Mouse (Mus musculus): ENCODE measurements around the gene Hnf1b.

Gene Hnf1b

GRCm38 (mm10) chr11:83853221-83853792 lies 3.4 kb downstream of the Hnf1b start:
- DNase-seq = no peak

GRCm38 (mm10) chr11:83854091-83854490 lies 4.2 kb downstream of the Hnf1b start:
- DNase-seq = no peak

GRCm38 (mm10) chr11:83854707-83855106 lies 4.8 kb downstream of the Hnf1b start:
- DNase-seq = no peak

DNA sequence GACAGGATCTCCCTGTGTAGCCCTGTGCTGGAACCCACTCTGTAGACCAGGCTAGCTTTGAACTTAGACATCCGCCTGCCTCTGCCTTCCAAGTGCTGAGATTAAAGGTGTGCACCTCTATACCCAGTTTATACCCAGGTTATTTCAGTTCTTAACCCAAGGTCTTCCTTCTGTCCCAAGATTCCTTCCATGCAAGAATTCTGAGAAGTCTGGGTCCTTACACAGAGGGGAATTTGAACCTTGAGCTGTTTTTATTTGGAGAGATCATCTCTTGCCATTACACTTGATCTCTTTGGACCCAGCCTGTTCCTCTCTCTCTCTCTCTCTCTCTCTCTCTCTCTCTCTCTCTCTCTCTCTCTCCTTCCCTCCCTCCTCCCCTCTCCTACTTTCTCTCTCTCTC lies 7.4 kb downstream of the Hnf1b start:
- no peak for DNase-seq

DNA sequence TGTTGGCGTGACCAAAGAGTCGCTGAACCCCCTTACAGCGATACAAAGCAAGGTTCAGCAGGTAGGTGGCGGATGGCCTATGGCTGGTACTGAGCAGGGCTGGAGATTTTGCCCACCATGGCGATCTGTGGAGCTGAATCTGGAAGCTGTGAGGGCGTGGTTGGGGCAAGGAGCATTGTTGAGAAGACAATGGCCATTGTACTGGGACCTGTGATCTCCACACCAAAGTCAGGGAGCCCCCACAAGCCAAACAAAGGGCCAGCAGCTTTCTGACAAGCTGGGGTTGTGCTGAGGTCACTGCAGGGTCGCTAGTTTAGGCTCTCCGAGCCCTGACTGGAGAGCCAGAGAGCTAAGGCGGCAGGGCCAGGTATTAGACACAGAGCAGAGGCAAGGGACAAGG lies 15.4 kb downstream of the Hnf1b start:
- DNase-seq = no peak

DNA sequence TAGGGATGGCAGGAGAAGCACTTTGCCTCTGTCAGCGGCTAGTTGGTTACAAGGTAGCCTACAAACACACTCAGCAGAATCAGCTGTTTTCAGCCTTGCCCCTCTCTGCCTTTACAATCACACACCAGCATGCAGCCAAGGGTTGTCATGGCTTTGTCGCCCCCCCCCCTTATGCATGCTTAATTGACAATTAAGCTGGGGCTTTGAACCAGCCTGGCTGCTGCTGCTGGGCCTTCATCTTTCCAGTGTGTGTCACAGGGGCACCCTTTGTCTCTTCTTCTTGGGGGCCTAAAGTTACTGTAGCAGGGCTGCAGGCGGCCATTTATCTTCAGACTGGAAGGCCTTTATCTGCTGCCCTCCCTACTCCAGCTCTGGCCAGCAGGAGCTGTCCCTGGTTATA lies 17.7 kb downstream of the Hnf1b start:
- DNase-seq = no peak

- no peak for DNase-seq
Measured at GRCm38 (mm10) chr11:83869147-83869546, 19.3 kb downstream of the Hnf1b start.

- DNase-seq = no peak
Measured at GRCm38 (mm10) chr11:83869686-83870085, 19.8 kb downstream of the Hnf1b start.

- no peak for DNase-seq
Measured at GRCm38 (mm10) chr11:83871780-83872554, 22.1 kb downstream of the Hnf1b start.

- DNase-seq = no peak
Measured at GRCm38 (mm10) chr11:83873509-83873908, 23.6 kb downstream of the Hnf1b start.

DNA sequence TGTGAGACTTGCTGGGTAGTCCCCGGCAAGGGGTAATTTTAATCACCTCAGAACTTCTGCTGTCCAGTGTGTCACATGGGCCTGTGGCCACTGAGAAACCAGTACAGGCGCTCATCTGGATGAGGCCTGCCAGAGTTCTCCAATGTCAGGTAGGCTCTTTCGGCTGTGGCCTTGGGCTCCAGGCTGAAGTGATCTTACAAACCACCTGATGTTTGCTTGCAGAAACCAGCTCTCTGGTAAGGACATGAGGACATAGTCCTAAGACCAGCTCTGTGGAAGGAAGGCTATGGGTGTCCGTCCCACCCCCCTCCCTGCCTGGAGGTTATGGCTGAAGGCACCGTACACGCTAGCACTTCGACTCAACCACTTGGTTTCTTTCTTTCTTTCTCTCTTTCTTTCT lies 26.8 kb downstream of the Hnf1b start:
- DNase-seq = no peak

DNA sequence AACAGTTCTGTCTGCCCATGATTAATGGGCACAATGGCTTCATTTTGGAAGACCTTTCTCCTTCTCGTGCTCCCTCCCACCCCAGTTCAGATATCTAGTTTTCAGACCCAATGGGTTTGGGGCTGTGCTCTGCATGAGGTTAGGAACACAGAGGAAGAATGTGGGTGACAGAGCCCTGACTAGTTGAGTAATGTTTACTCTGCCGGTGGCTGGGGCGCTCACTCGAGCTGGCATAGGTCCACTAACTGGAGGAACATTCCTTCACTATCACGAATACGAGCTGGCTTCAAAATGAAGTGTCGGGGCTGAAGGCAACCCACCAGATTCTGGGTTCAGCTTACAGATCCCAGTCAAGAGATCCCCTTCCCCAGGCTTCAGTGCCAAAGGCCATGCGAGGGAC lies 27.9 kb downstream of the Hnf1b start:
- DNase-seq = no peak

DNA sequence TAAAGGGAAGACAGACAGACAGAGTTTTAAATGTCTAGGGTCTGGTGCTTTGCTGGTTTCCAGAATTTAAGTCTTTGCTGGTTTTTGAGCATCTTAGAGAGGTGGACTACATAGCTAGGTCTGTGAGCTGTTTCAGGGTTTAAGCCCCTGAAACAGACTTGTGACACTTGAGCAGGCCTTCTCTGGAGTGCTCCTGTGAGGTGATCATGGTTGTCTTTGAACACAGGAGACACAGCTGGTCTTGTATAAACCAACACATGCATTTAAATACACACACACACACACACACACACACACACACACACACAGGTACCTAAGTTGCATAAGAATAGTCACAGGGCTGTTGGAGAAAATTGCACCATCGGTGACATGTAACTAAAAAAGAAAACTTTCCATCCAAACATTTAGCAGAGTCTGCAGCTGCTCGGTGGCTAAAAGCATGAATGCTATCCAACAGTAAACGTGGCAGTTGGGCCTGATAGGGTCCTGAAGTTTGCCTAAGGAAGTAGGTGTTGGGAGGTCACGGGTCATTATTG lies 28.6 kb downstream of the Hnf1b start:
- no peak for DNase-seq

DNA sequence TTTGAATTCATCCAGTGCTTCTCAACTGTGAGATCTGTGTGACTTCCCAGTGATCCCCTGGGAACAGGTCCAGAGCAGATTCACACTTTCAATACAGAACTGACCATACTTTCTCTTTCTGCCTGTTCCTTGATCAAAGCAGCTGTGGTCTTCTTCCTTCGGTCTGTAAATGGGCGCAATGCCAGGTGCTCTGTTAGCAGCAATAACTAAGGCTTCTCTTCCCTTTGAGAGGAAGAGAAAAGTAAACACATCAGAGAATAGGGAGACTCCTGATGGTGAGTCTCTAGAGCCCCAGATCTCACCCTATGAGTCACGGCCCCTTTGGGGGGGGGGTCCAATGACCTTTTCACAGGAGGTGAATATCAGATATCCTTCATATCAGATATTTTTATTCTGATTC lies 29.3 kb downstream of the Hnf1b start:
- no peak for DNase-seq

DNA sequence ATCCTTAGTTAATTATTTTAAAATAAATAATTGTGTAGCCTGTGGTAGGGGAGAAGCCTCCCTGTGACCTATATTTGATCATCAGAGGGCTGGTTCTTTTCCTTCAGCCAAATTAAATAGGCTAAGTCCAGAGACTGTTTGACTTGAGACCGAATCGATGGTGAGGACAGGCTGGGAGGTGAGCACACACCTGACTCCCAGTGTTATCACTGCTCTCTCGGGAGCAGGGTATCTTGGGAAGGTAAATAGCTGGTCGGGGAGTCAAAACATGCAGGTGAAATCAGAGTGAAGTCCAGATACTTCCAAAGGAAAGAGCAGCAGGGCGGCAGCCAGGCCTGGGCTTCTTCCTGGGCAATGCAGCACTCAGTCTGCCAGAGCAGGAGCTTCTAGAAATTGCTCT lies 31.6 kb downstream of the Hnf1b start:
- no peak for DNase-seq

DNA sequence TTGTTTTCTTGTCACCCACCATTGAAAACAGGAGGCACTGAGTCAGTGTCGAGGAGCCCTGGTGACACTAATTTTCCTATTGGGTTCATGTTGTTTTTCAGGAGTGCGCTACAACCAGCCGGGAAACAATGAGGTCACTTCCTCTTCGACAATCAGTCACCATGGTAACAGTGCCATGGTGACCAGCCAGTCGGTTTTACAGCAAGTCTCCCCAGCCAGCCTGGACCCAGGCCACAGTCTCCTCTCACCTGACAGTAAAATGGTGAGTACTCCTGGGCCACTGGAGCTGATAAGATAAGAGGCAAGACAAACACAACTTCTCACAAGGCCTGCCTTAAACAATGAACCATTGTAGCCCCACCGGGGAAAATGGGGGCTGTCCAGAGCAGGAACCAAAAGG lies 32.7 kb downstream of the Hnf1b start:
- DNase-seq = no peak

DNA sequence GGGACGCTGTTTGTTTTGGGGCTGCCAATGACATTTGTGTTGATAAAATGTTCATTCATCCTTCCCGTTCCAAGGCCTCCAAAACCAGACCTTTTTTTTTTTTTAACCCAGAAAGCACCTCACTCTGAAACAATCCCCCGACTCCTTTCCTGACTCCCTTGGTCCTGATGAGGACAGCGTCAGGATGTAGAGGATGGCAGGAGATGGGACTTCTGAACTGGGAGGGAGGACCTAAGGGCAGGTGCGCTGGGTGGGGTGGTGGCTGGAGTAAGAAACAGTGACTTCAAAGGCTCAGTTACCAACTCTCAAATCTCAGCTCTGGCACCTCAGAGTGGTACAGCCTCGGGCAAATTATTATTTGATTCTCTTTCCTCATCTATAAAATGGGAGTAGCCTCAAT lies 33.2 kb downstream of the Hnf1b start:
- no peak for DNase-seq

DNA sequence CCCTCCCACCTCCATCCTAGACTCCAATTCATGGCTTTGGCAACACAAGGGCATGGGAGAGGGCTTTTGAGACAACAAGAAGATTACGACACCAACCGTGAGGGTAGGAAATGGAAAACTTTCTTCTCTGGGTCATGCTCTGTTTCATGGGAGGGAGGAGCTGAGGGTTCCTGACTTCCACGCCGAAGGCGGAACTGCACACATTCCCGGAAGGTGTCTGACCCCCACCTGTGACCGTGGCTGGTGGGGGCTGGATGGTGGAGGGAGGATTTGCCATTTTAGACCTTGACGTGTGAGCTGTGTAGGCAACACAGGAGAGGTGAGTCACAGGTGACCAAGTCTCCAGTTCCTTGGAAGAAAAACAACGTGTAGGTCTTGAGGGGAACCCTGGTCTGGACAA lies 33.9 kb downstream of the Hnf1b start:
- DNase-seq = no peak

GRCm38 (mm10) chr11:83885175-83885574 lies 35.3 kb downstream of the Hnf1b start:
- DNase-seq = no peak

DNA sequence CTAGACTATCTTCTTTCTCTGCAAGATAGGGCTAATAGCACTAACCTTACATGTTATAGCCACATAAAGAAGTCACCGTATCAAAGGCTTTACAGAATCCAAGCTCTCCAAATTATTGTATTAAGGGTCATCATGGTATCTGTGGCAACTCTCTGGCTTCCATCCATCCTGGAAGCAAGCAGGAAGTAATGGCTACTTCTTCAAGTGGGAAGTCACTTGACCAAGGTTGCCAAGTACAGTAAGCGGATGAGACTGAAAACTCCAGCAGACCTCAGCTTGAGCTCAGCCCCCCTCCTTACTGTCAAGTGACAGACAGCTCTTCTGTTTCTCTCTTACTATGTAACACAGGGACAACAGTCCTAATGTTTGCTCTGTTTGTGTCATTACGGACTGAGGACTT lies 36.9 kb downstream of the Hnf1b start:
- DNase-seq = no peak

DNA sequence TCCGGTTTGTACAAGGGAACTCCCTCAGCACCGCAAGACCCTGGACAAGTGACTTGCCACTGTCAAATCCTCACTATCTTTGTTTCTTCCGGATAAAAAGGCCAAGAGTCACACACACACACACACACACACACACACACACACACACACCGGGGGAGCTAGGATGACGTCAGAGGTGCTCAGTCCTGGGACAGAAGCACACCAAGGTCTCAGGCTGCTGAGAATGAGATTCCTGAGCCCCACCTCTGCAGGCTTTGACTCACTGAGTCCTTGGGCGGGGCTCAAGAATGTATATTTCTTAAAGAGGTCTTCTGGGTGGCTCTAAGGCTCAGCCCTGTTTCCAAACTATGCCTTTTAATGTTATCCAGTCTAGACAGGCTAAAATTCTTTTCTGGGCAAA lies 41.5 kb downstream of the Hnf1b start:
- DNase-seq = no peak

GRCm38 (mm10) chr11:83893325-83893724 lies 43.5 kb downstream of the Hnf1b start:
- DNase-seq = no peak

GRCm38 (mm10) chr11:83896430-83897410 lies 46.9 kb downstream of the Hnf1b start:
- no peak for DNase-seq
